ENCODE assay signal across 9 mouse cellular contexts in the genomic region with DNA sequence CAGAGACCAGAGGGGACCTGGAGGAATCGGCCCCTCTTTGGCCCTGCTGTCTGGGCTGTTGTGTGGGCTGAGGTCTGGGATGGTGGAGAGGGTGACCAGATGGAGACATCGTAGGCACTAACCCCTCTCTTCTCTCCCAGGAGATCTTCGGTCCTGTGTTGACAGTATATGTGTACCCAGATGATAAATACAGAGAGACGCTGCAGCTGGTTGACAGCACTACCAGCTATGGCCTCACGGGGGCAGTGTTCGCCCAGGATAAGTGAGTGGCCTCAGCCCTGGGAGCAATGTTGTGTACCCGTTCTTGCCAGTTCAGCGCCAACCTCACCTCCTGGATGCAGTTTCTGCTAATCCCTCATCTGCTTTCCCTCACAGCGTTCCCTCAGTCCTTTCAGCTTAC. TPM values are rescaled to one million over a fixed set of nuclear protein-coding genes. Genes with fewer than 3 reads are reported as not detected.
A peak's percentile ranks its signal among the peaks of the same experiment; 100 is the strongest.
DNase-seq lines count a peak whose midpoint lies in the region; ATAC-seq and TF ChIP-seq lines count a peak whose summit lies in the region.
"Had no signal": no experiment of that assay in that cellular context is flagged by ENCODE, and none has a peak within 500 bp of the region (broad histone marks: within the 10 kb centered on the region; RNA-seq: fewer than 3 reads in every experiment).

No protein-coding gene starts in this region.

- H3K27ac ChIP-seq in kidney, postnatal 0 days = no peak overlapping the region
- no peak overlapping the region for H3K27ac ChIP-seq in liver, postnatal 0 days (ENCODE audit: low read depth)
- no peak overlapping the region for H3K27ac ChIP-seq in olfactory bulb, adult 2 months (ENCODE audit: insufficient read depth, low read depth, low read length)
- H3K27ac ChIP-seq in thymus, adult 2 months (ENCODE audit: control insufficient read depth, insufficient read depth, low read length) = no peak overlapping the region
- H3K27ac ChIP-seq: embryonic facial prominence, embryonic 15.5 days had no signal

- no peaks in the 10 kb centered on the region for H3K27me3 ChIP-seq in kidney, postnatal 0 days (ENCODE audit: insufficient read depth, low read length)
- H3K27me3 ChIP-seq in liver, postnatal 0 days (ENCODE audit: insufficient read depth, low read length) = no peaks in the 10 kb centered on the region
- no peaks in the 10 kb centered on the region for H3K27me3 ChIP-seq in thymus, adult 2 months (ENCODE audit: control insufficient read depth, insufficient read depth, low read length)

- no peak overlapping the region for H3K4me2 ChIP-seq in kidney, postnatal 0 days (ENCODE audit: low read length)
- H3K4me2 ChIP-seq in liver, postnatal 0 days (ENCODE audit: low read depth, low read length) = no peak overlapping the region
- H3K4me2 ChIP-seq: embryonic facial prominence, embryonic 15.5 days had no signal

- WGBS in kidney, postnatal 0 days = 16% methylated on average over 9 of the region's 9 CpGs
- WGBS in liver, postnatal 0 days (ENCODE audit: insufficient replicate concordance) = 23% methylated on average over 9 of the region's 9 CpGs
- WGBS in olfactory bulb, adult 2 months = 18% methylated on average over 9 of the region's 9 CpGs
- 25% methylated on average over 9 of the region's 9 CpGs for WGBS in thymus, adult 2 months

- TF ChIP-seq EP300 in liver, postnatal 0 days (IDR thresholded peaks at IDR 0.05; ENCODE audit: low read depth) = no peak

- no peak for TF ChIP-seq POLR2A in olfactory bulb, adult 2 months (IDR thresholded peaks at IDR 0.05; ENCODE audit: insufficient read depth, low read depth, low read length)
- no peak for TF ChIP-seq POLR2A in thymus, adult 2 months (IDR thresholded peaks at IDR 0.05; ENCODE audit: control insufficient read depth, extremely low read depth, insufficient read depth, low read length, poor library complexity)

- TF ChIP-seq CTCF in kidney, postnatal 0 days (IDR thresholded peaks at IDR 0.05; ENCODE audit: low read depth) = peak; percentile 95
- peak; percentile 91 for TF ChIP-seq CTCF in liver, postnatal 0 days (IDR thresholded peaks at IDR 0.05; ENCODE audit: low read depth)
- peak; percentile 56 for TF ChIP-seq CTCF in olfactory bulb, adult 2 months (IDR thresholded peaks at IDR 0.05; ENCODE audit: insufficient read depth, low read depth, low read length)
- peak; percentile 80 for TF ChIP-seq CTCF in thymus, adult 2 months (IDR thresholded peaks at IDR 0.05; ENCODE audit: borderline replicate concordance, control insufficient read depth, extremely low read depth, insufficient read depth, low read length, poor library complexity)

- peaks cover 20% of the 10 kb centered on the region; the same call in 1 of the 2 replicates for H3K4me1 ChIP-seq in kidney, postnatal 0 days (replicated peaks; ENCODE audit: insufficient read depth, low read length)
- H3K4me1 ChIP-seq in liver, postnatal 0 days (ENCODE audit: insufficient read depth) = peaks cover 9% of the 10 kb centered on the region; the same call in 1 of the 2 replicates
- peaks cover 29% of the 10 kb centered on the region for H3K4me1 ChIP-seq in olfactory bulb, adult 2 months (ENCODE audit: control insufficient read depth, insufficient read depth, low read length)
- H3K4me1 ChIP-seq in thymus, adult 2 months (replicated peaks; ENCODE audit: control insufficient read depth, insufficient read depth, low read length) = peaks cover 15% of the 10 kb centered on the region

- DNase-seq in 3134 (ENCODE audit: extremely low read depth, insufficient read length, low spot score) (peak; percentile 44), adipocyte (ENCODE audit: low spot score) (peak; percentile 68)
- DNase-seq in cerebellum, postnatal 4 days (ENCODE audit: low spot score in 2 of 2) = peak; percentile 91 to 92
- DNase-seq in gastrocnemius, adult 8-10 months (ENCODE audit: low spot score in 2 of 2) = peak; percentile 50 to 51
- DNase-seq in kidney, postnatal 0 days (ENCODE audit: low spot score) = peak; percentile 75
- DNase-seq in liver, postnatal 0 days = peak; percentile 83
- DNase-seq in thymus, adult 2 months = peak; percentile 74

- no peaks in the 10 kb centered on the region for H3K9me3 ChIP-seq in kidney, postnatal 0 days (replicated peaks; ENCODE audit: low read length)
- H3K9me3 ChIP-seq in liver, postnatal 0 days (ENCODE audit: low read length) = no peaks in the 10 kb centered on the region
- H3K9me3 ChIP-seq: embryonic facial prominence, embryonic 15.5 days had no signal

- peaks cover 23% of the 10 kb centered on the region for H3K36me3 ChIP-seq in kidney, postnatal 0 days (ENCODE audit: insufficient read depth, low read length)
- peaks cover 35% of the 10 kb centered on the region for H3K36me3 ChIP-seq in liver, postnatal 0 days (replicated peaks; ENCODE audit: insufficient read depth, low read length)
- no peaks in the 10 kb centered on the region for H3K36me3 ChIP-seq in thymus, adult 2 months (ENCODE audit: control insufficient read depth, insufficient read depth, low read length)

- no peak for ATAC-seq in kidney, postnatal 0 days (replicated peaks; ENCODE audit: low FRiP score, low read depth)
- peak; percentile 35; the same call in 1 of the 2 replicates for ATAC-seq in liver, postnatal 0 days

- no peak overlapping the region for H3K9ac ChIP-seq in kidney, postnatal 0 days (ENCODE audit: low read depth, low read length)
- H3K9ac ChIP-seq in liver, postnatal 0 days (replicated peaks) = no peak overlapping the region
- H3K9ac ChIP-seq: embryonic facial prominence, embryonic 15.5 days had no signal

- no peak overlapping the region for H3K4me3 ChIP-seq in kidney, postnatal 0 days (replicated peaks; ENCODE audit: low read depth, low read length)
- no peak overlapping the region for H3K4me3 ChIP-seq in liver, postnatal 0 days (ENCODE audit: low read depth, low read length)
- H3K4me3 ChIP-seq in olfactory bulb, adult 2 months (ENCODE audit: insufficient read depth, low read depth, low read length) = no peak overlapping the region
- H3K4me3 ChIP-seq in thymus, adult 2 months (ENCODE audit: control insufficient read depth, insufficient read depth, low read length) = no peak overlapping the region
- H3K4me3 ChIP-seq: embryonic facial prominence, embryonic 15.5 days had no signal

RNA-seq across cellular contexts. Expression of gene Tas1r2, which starts 9.4 kb away (rescaled TPM):
- total RNA-seq in gastrocnemius, adult 8-10 months (2022) = not detected
- not detected in 2 replicates for polyA plus RNA-seq in kidney, postnatal 0 days (2015; fragmentation: Nextera tagmentation; extraction: Ambion mirVana)
- not detected in 2 replicates for polyA plus RNA-seq in liver, postnatal 0 days (2015; fragmentation: Nextera tagmentation; extraction: Ambion mirVana)
- not detected in 2 replicates for polyA plus RNA-seq in olfactory bulb, adult 2 months (2012; ENCODE audit: insufficient read depth, insufficient read length, low replicate concordance, missing spikeins)
- 0.05 and 0.17 TPM in 2 replicates for polyA plus RNA-seq in thymus, adult 2 months (2012; rRNA removed)

RNA-seq across cellular contexts. Expression of gene Aldh4a1, which starts 21.3 kb away (rescaled TPM):
- 10 to 100 TPM; 59.0 to 74.1 (median 66.3) TPM for total RNA-seq in gastrocnemius, adult 8-10 months (2022)
- polyA plus RNA-seq in kidney, postnatal 0 days (2015; fragmentation: Nextera tagmentation; extraction: Ambion mirVana) = 91.0 and 106 TPM in 2 replicates
- 81.2 and 86.3 TPM in 2 replicates for polyA plus RNA-seq in liver, postnatal 0 days (2015; fragmentation: Nextera tagmentation; extraction: Ambion mirVana)
- polyA plus RNA-seq in olfactory bulb, adult 2 months (2012; ENCODE audit: insufficient read depth, insufficient read length, low replicate concordance, missing spikeins) = not detected in 2 replicates
- polyA plus RNA-seq in thymus, adult 2 months (2012; rRNA removed) = 60.5 and 69.2 TPM in 2 replicates

RNA-seq across cellular contexts. Expression of gene Gm21969, which starts 41.0 kb away (rescaled TPM):
- total RNA-seq in gastrocnemius, adult 8-10 months (2022) = not detected
- polyA plus RNA-seq in kidney, postnatal 0 days (2015; fragmentation: Nextera tagmentation; extraction: Ambion mirVana) = 0.04 TPM in 1 of 2 replicates, not detected in the other
- polyA plus RNA-seq in liver, postnatal 0 days (2015; fragmentation: Nextera tagmentation; extraction: Ambion mirVana) = 0.04 TPM in 1 of 2 replicates, not detected in the other
- polyA plus RNA-seq in olfactory bulb, adult 2 months (2012; ENCODE audit: insufficient read depth, insufficient read length, low replicate concordance, missing spikeins) = not detected in 2 replicates
- 0.04 TPM in 1 of 2 replicates, not detected in the other for polyA plus RNA-seq in thymus, adult 2 months (2012; rRNA removed)
- polyA plus RNA-seq: embryonic facial prominence, embryonic 15.5 days had no signal
